11 mouse cellular contexts compared by ENCODE assay signal in the genomic region with DNA sequence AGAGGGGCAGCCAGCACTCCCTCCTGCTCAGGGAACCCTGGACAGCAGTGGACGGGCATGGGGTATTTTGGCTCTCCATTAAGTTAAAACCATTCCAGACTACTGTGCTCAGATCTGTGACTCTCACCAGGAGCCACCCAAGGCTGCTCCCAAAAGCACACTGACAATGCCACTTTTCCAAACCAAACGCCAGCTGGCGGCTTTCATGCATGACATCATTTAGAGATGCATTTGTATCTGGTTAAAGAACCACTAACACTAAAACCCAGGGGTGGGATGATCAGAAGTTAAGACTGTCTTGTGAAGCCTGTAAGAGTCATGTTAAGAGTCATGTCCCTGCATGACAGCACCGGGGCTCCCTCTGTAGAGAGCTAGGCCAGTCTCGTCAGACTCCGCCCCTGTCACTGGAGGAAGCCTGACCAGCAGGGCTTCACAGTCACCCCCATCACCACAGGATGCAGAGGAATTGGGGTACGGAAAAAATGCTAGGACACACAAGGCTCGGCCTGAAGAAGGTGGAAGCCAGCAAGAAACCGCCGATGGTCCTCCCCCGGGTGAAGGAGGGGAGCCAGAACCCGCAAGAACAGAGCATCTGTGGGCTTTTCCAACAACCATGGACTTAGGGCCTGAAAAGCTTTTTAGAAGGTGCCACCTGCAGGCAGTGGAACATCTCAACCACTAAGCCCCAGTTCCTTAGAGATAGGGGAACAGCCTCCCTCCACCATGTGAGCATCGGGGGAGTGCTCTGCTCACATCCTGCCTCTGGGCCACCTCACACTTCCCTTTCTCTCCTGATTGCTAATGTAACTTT. TPM values are rescaled to one million over a fixed set of nuclear protein-coding genes. Genes with fewer than 3 reads are reported as not detected.
DNase-seq lines count a peak whose midpoint lies in the region; ATAC-seq and TF ChIP-seq lines count a peak whose summit lies in the region.
"Had no signal": no experiment of that assay in that cellular context is flagged by ENCODE, and none has a peak within 500 bp of the region (broad histone marks: within the 10 kb centered on the region; RNA-seq: fewer than 3 reads in every experiment).

No protein-coding gene starts in this region.

- no peak overlapping the region for H3K9ac ChIP-seq in heart, postnatal 0 days (replicated peaks; ENCODE audit: low read depth, low read length)
- 0 out of 2 replicates have a peak overlapping the region, but pooled peaks have one; percentile 12 for H3K9ac ChIP-seq in neural tube, embryonic 13.5 days
- H3K9ac ChIP-seq: limb, embryonic 12.5 days had no signal

- WGBS in heart, postnatal 0 days = 71% methylated on average over 13 of the region's 13 CpGs
- 60% methylated on average over 13 of the region's 13 CpGs for WGBS in neural tube, embryonic 13.5 days

- no peak for DNase-seq in heart, postnatal 0 days (ENCODE audit: low spot score)
- DNase-seq in heart, postnatal 10 days = no peak
- no peak for DNase-seq in neural tube, embryonic 10.5 days (ENCODE audit: extremely low spot score, low spot score)
- DNase-seq in thymus, postnatal 0 days (ENCODE audit: low spot score) = peak; percentile 66
- no peak for DNase-seq in c-Kit-positive CD71-positive TER-119-positive erythroid progenitor cells, embryonic 14.5 days (ENCODE audit: low spot score)
- DNase-seq in layer of hippocampus, postnatal 36 days = no peak
- DNase-seq: cerebellum, adult 8-10 months; kidney, adult 8-10 months had no signal

- TF ChIP-seq CTCF in heart, postnatal 0 days (IDR thresholded peaks at IDR 0.05; ENCODE audit: low read depth) = 0 out of 2 replicates have a peak, but pooled peaks have one; percentile 1

- no peak overlapping the region for H3K4me2 ChIP-seq in heart, postnatal 0 days (ENCODE audit: low read depth, low read length)
- H3K4me2 ChIP-seq in neural tube, embryonic 13.5 days = no peak overlapping the region
- H3K4me2 ChIP-seq: limb, embryonic 12.5 days had no signal

- H3K36me3 ChIP-seq in heart, postnatal 0 days (replicated peaks; ENCODE audit: control insufficient read depth, insufficient read depth, low read length) = peaks cover 7% of the 10 kb centered on the region; the same call in 1 of the 2 replicates
- H3K36me3 ChIP-seq in neural tube, embryonic 13.5 days = no peaks in the 10 kb centered on the region
- H3K36me3 ChIP-seq: limb, embryonic 12.5 days had no signal

- no peaks in the 10 kb centered on the region for H3K4me1 ChIP-seq in heart, postnatal 0 days (ENCODE audit: control insufficient read depth, insufficient read depth)
- peaks cover 33% of the 10 kb centered on the region for H3K4me1 ChIP-seq in neural tube, embryonic 13.5 days (replicated peaks)

- no peaks in the 10 kb centered on the region for H3K27me3 ChIP-seq in heart, postnatal 0 days (ENCODE audit: control insufficient read depth, insufficient read depth, low read length)
- no peaks in the 10 kb centered on the region for H3K27me3 ChIP-seq in neural tube, embryonic 13.5 days

- no peak for ATAC-seq in heart, postnatal 0 days (ENCODE audit: insufficient read depth, low read depth)
- ATAC-seq in neural tube, embryonic 13.5 days (ENCODE audit: low read depth) = no peak
- peak; percentile 71 to 79 for ATAC-seq in hematopoietic stem cell, adult 5-6 weeks (replicated peaks in 1 of 2; ENCODE audit: insufficient read depth in 1 of 2, low FRiP score in 2 of 2, low TSS enrichment in 1 of 2, low read depth in 1 of 2, poor library complexity in 2 of 2, severe bottlenecking in 2 of 2)

- no peak overlapping the region for H3K4me3 ChIP-seq in heart, postnatal 0 days (ENCODE audit: low read depth, low read length)
- no peak overlapping the region for H3K4me3 ChIP-seq in neural tube, embryonic 13.5 days
- H3K4me3 ChIP-seq: limb, embryonic 12.5 days had no signal

- intact Hi-C loops in heart, postnatal 10 days (cut with DNase I) = loop anchor here (2.0 to 5.0 kb wide), 3 partner anchors 95 to 239 kb away; no protein-coding TSS in a partner anchor

- H3K9me3 ChIP-seq in heart, postnatal 0 days (replicated peaks; ENCODE audit: control insufficient read depth, low read length) = no peaks in the 10 kb centered on the region
- H3K9me3 ChIP-seq in neural tube, embryonic 13.5 days = no peaks in the 10 kb centered on the region
- H3K9me3 ChIP-seq: limb, embryonic 12.5 days had no signal

- no peak for TF ChIP-seq EP300 in heart, postnatal 0 days (IDR thresholded peaks at IDR 0.05; ENCODE audit: low read depth)

- no peak overlapping the region for H3K27ac ChIP-seq in heart, postnatal 0 days (ENCODE audit: low read depth)
- H3K27ac ChIP-seq in neural tube, embryonic 13.5 days (replicated peaks) = peak overlapping the region; percentile 75
- H3K27ac ChIP-seq: limb, embryonic 12.5 days had no signal

RNA-seq across cellular contexts. Expression of a gene that starts 14.2 kb away (rescaled TPM):
- total RNA-seq in heart, postnatal 0 days (2014; rRNA removed; ENCODE audit: low replicate concordance) = 63.9 and 88.0 TPM in 2 replicates
- 29.1 and 36.6 TPM in 2 replicates for polyA plus RNA-seq in heart, postnatal 0 days (2015; fragmentation: Nextera tagmentation; extraction: Ambion mirVana)
- 10 to 100 TPM; 18.7 to 21.0 TPM for total RNA-seq in heart, postnatal 10 days (2021)
- 43.1 and 43.4 TPM in 2 replicates for polyA plus RNA-seq in neural tube, embryonic 13.5 days (2015; fragmentation: Nextera tagmentation; extraction: Ambion mirVana)
- total RNA-seq in hematopoietic stem cell, adult 5-6 weeks (2017) = 51.2 and 82.1 TPM in 2 replicates
- 64.7 and 77.2 TPM in 2 replicates for polyA plus RNA-seq in thymus, postnatal 0 days (2015; fragmentation: Nextera tagmentation; extraction: Ambion mirVana)
- 10 to 100 TPM; 29.7 to 30.6 TPM for total RNA-seq in layer of hippocampus, postnatal 36 days (2021)

RNA-seq across cellular contexts. Expression of a gene that starts 47.2 kb away (rescaled TPM):
- 90.9 and 101 TPM in 2 replicates for total RNA-seq in heart, postnatal 0 days (2014; rRNA removed; ENCODE audit: low replicate concordance)
- polyA plus RNA-seq in heart, postnatal 0 days (2015; fragmentation: Nextera tagmentation; extraction: Ambion mirVana) = 60.3 and 60.8 TPM in 2 replicates
- 10 to 100 TPM; 49.9 to 54.8 TPM for total RNA-seq in heart, postnatal 10 days (2021)
- polyA plus RNA-seq in neural tube, embryonic 13.5 days (2015; fragmentation: Nextera tagmentation; extraction: Ambion mirVana) = 548 and 565 TPM in 2 replicates
- 2.5 TPM in 1 of 2 replicates, not detected in the other for total RNA-seq in hematopoietic stem cell, adult 5-6 weeks (2017)
- 14.1 and 16.9 TPM in 2 replicates for polyA plus RNA-seq in thymus, postnatal 0 days (2015; fragmentation: Nextera tagmentation; extraction: Ambion mirVana)
- 100 to 1,000 TPM; 159 to 169 TPM for total RNA-seq in layer of hippocampus, postnatal 36 days (2021)

Comparison
In these comparisons a context has a peak if more than half of its experiments do, and no peak if none do; other contexts are left out.
1. ATAC-seq: peak in hematopoietic stem cell, adult 5-6 weeks (2 of 2); none in heart, postnatal 0 days (single experiment) and neural tube, embryonic 13.5 days (single experiment).
2. RNA of a gene that starts 47.2 kb away (total RNA-seq): 159 to 169 TPM in layer of hippocampus, postnatal 36 days, 90.9 to 101 TPM in heart, postnatal 0 days and 49.9 to 54.8 TPM in heart, postnatal 10 days; 2.5 TPM in hematopoietic stem cell, adult 5-6 weeks; every median in the first group is over 10 times any median in the second.